Mouse (Mus musculus) heart, embryonic 16.5 days (tissue): ENCODE measurements around the gene Trappc12. TPM values are rescaled to one million over a fixed set of nuclear protein-coding genes. Genes with fewer than 3 reads are reported as not detected.
A peak's percentile ranks its signal among the peaks of the same experiment; 100 is the strongest.

Experiments used
- ATAC-seq: fragments of 200-750 bp; cut with Nextera tagmentation; replicated peaks from 2 replicates; pipeline ENCODE4 v1.8.0; 2017; ENCODE audit warnings: moderate number of reproducible peaks; ENCODE audit not compliant: insufficient read depth, low FRiP score; ENCODE audit errors: extremely low read depth
- H3K27ac ChIP-seq: fragments of 300-500 bp; sonication (generic); 2 replicates; pipeline ENCODE4 v1.5.1; 2014; ENCODE audit warnings: mild to moderate bottlenecking, low read length, control low read depth, moderate library complexity
- H3K27me3 ChIP-seq: fragments of 300-500 bp; sonication (generic); 2 replicates; pipeline ENCODE4 v1.6.1; 2014; ENCODE audit warnings: low read length, mixed read lengths; ENCODE audit not compliant: control insufficient read depth, insufficient read depth
- H3K36me3 ChIP-seq: fragments of 300-500 bp; sonication (generic); 2 replicates; pipeline ENCODE4 v1.6.1; 2014; ENCODE audit not compliant: control insufficient read depth, insufficient read depth
- H3K4me1 ChIP-seq: fragments of 300-500 bp; sonication (generic); 2 replicates; pipeline ENCODE4 v1.6.1; 2014; ENCODE audit warnings: low read length, mixed read lengths; ENCODE audit not compliant: control insufficient read depth, insufficient read depth
- H3K4me2 ChIP-seq: fragments of 300-500 bp; sonication (generic); 2 replicates; pipeline ENCODE4 v1.6.1; 2014; ENCODE audit warnings: low read depth, mild to moderate bottlenecking, control low read depth, low read length
- H3K4me3 ChIP-seq: fragments of 300-500 bp; sonication (generic); 2 replicates; pipeline ENCODE4 v1.5.1; 2014; ENCODE audit warnings: mild to moderate bottlenecking, control low read depth, low read length
- H3K9ac ChIP-seq: fragments of 300-500 bp; sonication (generic); 2 replicates; pipeline ENCODE4 v1.6.1; 2014; ENCODE audit warnings: low read length, control low read depth
- H3K9me3 ChIP-seq: fragments of 300-500 bp; sonication (generic); replicated peaks from 2 replicates; pipeline ENCODE4 v1.6.1; 2016; ENCODE audit warnings: low read length; ENCODE audit not compliant: control insufficient read depth
- WGBS: fragments of 180-500 bp; shearing (Covaris S2); extraction: QIAGEN DNeasy Blood & Tissue Kit; methylation state at CpG from one replicate; pipeline ENCODE4 v1.1.7; 2014; 5-methylcytosine and 5-hydroxymethylcytosine counted together
- polyA plus RNA-seq: library from polyadenylated mRNA; unstranded; fragments of >200 nt; fragmentation: Nextera tagmentation; extraction: Ambion mirVana; gene quantifications from 2 replicates; pipeline ENCODE4 v1.2.1, GENCODE M21; 2015

Trappc12 gene
- polyA plus RNA-seq, 1 experiment from 2014 or later: 34.5 TPM

DNA sequence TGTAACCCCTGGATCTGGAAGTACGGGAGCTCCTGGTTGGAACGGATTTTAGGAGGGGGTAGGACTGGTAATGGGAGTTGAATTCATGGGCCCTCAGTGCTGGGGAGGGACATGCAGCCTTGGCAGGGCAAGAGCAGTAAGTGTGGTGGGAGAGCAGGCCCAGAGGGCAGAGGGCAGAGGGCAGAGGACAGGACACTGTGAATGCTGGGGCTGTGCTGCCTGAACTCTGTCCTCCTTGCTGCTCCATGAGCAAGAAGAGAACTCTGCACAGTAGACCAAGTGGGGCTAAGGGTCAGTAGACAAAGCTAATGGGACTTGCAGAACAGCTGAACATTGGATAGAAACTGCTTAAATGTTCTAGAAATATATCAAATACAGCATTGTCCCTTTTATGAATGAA is 32.2 kb downstream of the Trappc12 start:
- Histone ChIP-seq H3K27me3 (no peaks in the 10 kb centered on the region), H3K9me3 (no peaks in the 10 kb centered on the region), H3K36me3 (peaks cover 26% of the 10 kb centered on the region), H3K4me1 (no peaks in the 10 kb centered on the region), H3K27ac (no peak overlapping the region), H3K4me3 (no peak overlapping the region), H3K9ac (no peak overlapping the region), H3K4me2 (no peak overlapping the region)
- WGBS: 86% methylated on average over 2 of the region's 2 CpGs
- ATAC-seq: no peak

DNA sequence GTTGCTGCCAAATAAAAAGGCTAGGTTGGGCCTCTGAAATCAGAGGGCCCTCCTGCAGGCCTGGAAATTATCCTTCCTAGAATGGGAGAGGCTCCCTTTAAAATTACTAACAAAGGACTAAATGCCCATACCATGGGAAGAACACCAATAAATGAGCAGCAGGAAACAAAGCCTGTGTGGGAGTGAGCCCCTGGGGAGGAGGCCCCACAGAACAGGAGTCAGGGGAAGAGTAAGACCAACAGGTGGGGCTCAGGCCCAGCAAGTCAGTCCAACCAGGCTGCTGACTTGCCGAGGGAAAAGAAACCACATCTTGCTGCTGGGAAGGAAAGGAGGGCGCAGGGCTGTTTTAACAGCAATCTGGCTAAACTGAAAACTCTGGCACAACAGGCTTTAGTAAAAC is 33.2 kb downstream of the Trappc12 start:
- ATAC-seq: no peak
- Histone ChIP-seq H3K36me3 (peaks cover 26% of the 10 kb centered on the region), H3K9ac (no peak overlapping the region), H3K4me1 (no peaks in the 10 kb centered on the region), H3K4me2 (no peak overlapping the region), H3K4me3 (no peak overlapping the region), H3K27ac (no peak overlapping the region), H3K27me3 (no peaks in the 10 kb centered on the region), H3K9me3 (no peaks in the 10 kb centered on the region)
- 76% methylated on average over 2 of the region's 2 CpGs for WGBS

DNA sequence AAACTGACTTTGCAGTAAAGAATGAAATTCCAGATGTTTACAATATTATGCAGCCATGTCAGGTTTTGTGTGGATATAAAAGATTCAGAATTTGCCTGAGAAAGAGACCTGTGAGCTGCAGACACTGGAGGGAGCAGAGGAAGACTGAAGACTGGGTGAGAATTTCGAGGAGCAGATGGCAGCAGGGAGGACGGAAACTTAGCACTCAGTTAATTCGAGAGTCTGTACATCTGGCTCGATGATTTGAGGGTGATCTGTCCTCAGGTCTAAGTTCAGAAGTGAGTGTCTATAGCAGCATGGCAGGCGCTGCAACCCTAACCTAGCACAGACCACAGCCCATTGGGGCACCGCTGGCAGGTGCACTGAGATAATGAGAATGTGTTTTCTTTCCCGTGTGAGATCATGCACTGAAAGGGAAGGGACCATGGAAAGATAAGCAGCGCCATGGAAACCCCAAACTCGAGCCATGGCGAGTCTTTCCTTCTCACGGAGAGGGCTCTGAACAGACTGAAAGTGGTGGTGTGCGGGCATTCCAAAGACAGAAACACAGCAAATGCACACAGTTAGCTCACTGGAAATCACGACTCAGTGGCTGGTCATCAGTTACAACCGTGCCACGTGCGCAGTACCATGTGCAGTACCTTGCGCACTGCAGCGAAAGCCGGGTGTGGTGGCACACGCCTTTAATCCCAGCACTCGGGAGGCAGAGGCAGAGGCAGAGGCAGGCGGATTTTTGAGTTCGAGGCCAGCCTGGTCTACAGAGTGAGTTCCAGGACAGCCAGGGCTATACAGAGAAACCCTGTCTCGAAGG is 35.2 kb downstream of the Trappc12 start:
- Histone ChIP-seq H3K36me3 (peaks cover 18% of the 10 kb centered on the region), H3K4me2 (no peak overlapping the region), H3K4me3 (no peak overlapping the region), H3K27ac (no peak overlapping the region), H3K4me1 (no peaks in the 10 kb centered on the region), H3K9me3 (no peaks in the 10 kb centered on the region), H3K27me3 (no peaks in the 10 kb centered on the region), H3K9ac (no peak overlapping the region)
- WGBS: 77% methylated on average over 24 of the region's 24 CpGs
- ATAC-seq: no peak

DNA sequence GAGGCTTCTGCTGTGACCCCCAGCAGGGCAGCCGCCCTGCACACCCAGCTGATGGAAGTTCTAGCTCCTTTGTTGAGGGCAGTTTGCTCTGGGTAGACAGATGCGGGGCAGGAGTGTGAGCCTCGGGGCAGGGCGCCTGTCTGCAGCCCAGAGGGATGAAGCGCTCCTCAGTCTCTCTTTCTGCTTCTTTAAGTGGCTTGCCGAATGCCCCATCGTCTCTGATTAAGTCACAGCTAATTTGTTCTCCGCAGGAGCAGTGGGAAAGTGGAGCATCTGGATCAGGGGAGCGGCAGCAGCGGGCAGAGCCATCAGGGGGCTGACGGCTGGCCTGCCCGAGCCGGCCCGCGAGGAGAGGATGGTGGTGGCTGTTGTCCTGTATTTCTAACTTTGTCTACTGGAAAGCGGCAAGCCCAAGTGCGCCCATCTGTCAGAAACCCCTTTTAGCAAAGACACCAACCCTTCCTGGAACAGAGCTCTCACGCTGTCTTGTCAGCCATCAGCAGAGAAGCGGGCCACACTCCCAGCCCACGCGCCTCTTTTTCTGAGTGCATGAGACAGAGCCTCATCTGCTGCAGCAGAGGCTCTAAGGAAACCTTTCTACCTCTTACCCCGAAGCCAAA is 39.6 kb downstream of the Trappc12 start:
- Histone ChIP-seq H3K27me3 (no peaks in the 10 kb centered on the region), H3K4me3 (no peak overlapping the region), H3K27ac (no peak overlapping the region), H3K4me2 (no peak overlapping the region), H3K9me3 (no peaks in the 10 kb centered on the region), H3K9ac (no peak overlapping the region), H3K4me1 (no peaks in the 10 kb centered on the region), H3K36me3 (peaks cover 14% of the 10 kb centered on the region)
- ATAC-seq: no peak
- 74% methylated on average over 22 of the region's 22 CpGs for WGBS

DNA sequence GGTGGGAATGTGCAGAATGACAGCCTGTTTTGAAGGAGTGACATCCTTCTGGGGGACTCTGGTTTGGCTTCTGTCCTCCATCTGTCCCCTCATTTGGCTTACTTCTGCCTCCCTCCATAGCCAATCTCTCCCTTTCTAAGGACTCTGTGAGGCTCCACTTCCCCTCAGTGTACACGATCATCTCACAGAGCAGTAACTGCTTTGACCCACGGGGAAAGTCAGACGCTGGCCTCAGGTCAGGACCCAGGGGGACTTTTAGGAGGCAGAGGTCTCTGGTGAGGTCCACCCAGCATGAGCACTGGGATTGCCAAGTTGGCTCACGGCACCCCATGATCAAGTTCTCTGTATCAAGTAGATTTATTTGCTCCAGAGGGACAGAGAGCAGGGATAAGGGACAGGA is 42.1 kb downstream of the Trappc12 start:
- peaks cover 11% of the 10 kb centered on the region for H3K36me3 ChIP-seq
- H3K27me3 ChIP-seq: no peaks in the 10 kb centered on the region
- no peak for ATAC-seq
- no peak overlapping the region for H3K4me3 ChIP-seq
- no peaks in the 10 kb centered on the region for H3K4me1 ChIP-seq
- no peak overlapping the region for H3K9ac ChIP-seq
- H3K27ac ChIP-seq: no peak overlapping the region
- 88% methylated on average over 4 of the region's 4 CpGs for WGBS
- H3K9me3 ChIP-seq: no peaks in the 10 kb centered on the region
- no peak overlapping the region for H3K4me2 ChIP-seq

DNA sequence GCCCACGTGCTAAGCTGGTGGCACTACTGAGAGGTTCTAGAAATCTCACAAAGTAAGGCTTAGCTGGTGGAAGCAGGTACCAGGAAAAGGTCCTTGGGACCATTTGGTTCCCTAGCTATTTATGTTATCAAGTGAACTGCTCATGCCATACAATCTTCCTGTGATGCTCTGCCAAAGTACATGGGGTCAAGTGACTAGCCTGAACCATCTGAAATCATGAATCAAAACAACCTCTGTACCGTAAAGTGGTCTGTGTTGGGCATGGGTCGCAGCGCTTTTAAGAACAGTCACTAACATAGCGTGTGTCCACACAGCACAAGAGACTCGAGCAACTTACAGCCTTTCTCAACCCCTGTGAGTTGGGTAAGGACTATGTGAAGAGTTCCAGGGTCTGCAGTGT is 45.1 kb downstream of the Trappc12 start:
- no peak overlapping the region for H3K27ac ChIP-seq
- no peak overlapping the region for H3K9ac ChIP-seq
- H3K27me3 ChIP-seq: no peaks in the 10 kb centered on the region
- H3K4me1 ChIP-seq: peaks cover 8% of the 10 kb centered on the region
- no peak overlapping the region for H3K4me2 ChIP-seq
- 88% methylated on average over 6 of the region's 6 CpGs for WGBS
- peaks cover 3% of the 10 kb centered on the region; the same call in 1 of the 2 replicates for H3K36me3 ChIP-seq
- ATAC-seq: no peak
- no peaks in the 10 kb centered on the region for H3K9me3 ChIP-seq
- H3K4me3 ChIP-seq: no peak overlapping the region

DNA sequence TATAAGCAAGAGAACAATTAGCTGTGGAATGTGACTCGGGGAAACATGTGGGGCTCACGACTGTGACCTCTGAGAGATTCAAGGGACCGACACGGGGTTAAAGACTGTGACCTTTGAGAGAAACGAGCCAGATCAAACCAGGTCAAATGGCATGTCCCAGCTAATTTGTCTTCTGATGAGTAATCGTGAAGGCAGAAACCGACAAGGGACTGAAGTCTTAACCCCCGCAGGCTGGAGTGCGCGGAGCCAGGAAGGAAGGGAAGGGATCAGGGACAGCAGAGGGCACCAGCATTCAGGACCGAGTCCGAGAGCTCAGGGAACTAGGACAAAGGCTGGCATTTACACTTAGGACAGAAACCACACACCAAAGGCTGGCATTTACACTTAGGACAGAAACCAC is 45.9 kb downstream of the Trappc12 start:
- Histone ChIP-seq H3K27ac (no peak overlapping the region), H3K9ac (no peak overlapping the region), H3K27me3 (no peaks in the 10 kb centered on the region), H3K4me1 (peaks cover 12% of the 10 kb centered on the region), H3K9me3 (no peaks in the 10 kb centered on the region), H3K4me3 (no peak overlapping the region), H3K4me2 (no peak overlapping the region), H3K36me3 (peaks cover under 1% of the 10 kb centered on the region; the same call in 1 of the 2 replicates)
- WGBS: 42% methylated on average over 12 of the region's 12 CpGs
- no peak for ATAC-seq

DNA sequence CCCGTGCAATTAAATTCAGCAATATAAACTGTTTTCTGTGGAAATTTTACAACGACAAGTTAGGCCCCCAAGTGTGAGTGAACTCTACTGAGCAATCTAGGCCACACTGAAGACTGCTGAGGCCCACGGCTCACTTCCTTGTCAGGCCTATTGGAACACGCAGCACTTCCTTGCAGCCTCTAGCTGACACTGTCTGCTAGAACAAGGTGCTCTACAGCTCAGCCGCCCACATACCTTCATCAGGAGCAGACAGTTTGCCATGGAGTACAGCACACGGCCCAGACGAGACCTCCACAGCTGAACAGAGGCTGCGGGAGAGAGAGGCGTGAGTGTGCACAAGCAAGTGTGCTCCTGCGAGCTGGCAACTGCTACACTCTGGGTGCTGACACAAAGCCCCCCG is 49.0 kb downstream of the Trappc12 start:
- peaks cover 12% of the 10 kb centered on the region for H3K4me1 ChIP-seq
- peaks cover 6% of the 10 kb centered on the region for H3K36me3 ChIP-seq
- 85% methylated on average over 11 of the region's 11 CpGs for WGBS
- no peak overlapping the region for H3K27ac ChIP-seq
- H3K27me3 ChIP-seq: no peaks in the 10 kb centered on the region
- no peak overlapping the region for H3K4me3 ChIP-seq
- H3K4me2 ChIP-seq: no peak overlapping the region
- H3K9me3 ChIP-seq: no peaks in the 10 kb centered on the region
- H3K9ac ChIP-seq: no peak overlapping the region
- ATAC-seq: no peak

DNA sequence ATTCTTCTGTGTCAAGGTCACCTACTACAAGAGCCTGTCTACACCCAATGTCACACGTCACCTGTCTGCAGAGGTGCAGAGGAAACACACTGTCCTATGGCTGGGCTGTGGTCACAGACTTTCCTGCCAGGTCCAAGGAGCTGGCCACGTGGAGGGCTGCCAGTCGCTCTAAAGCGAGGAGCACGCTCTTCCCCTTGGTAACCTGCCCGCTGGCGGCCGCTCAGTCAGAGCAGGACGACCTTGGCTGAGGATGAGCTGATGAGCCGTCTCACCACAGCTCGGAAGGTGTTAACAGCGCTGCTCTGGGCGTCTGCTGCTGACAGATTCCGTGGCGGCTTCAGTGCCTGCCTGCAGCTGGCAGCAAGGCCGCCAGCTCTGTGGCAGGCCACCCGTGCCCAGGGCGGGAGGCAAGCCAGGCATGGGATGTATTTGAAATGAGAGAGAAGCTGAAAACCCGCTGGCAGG is 49.7 kb downstream of the Trappc12 start:
- Histone ChIP-seq H3K27me3 (no peaks in the 10 kb centered on the region; the same call in 1 of the 2 replicates), H3K27ac (peak overlapping the region; percentile 80), H3K4me3 (no peak overlapping the region), H3K4me1 (peaks cover 12% of the 10 kb centered on the region), H3K9me3 (no peaks in the 10 kb centered on the region), H3K9ac (no peak overlapping the region; the same call in 1 of the 2 replicates), H3K4me2 (no peak overlapping the region), H3K36me3 (peaks cover 6% of the 10 kb centered on the region)
- peak; percentile 84 for ATAC-seq
- 41% methylated on average over 19 of the region's 19 CpGs for WGBS
